Mouse (Mus musculus) adipose tissue, adult 10 weeks (tissue): ENCODE data around the gene Srp14. TPM values are rescaled to one million over a fixed set of nuclear protein-coding genes. Genes with fewer than 3 reads are reported as not detected.

Source experiments
- polyA plus RNA-seq: library from polyadenylated mRNA; stranded (reverse); fragments of 350-450 nt; fragmentation: Illumina TruSeq; extraction: RNeasy Lipid Tissue Mini Kit (QIAGEN cat#74804); gene quantifications from one replicate; pipeline ENCODE4 v1.2.3, GENCODE M21; 2014; ENCODE audit warnings: low read depth, low replicate concordance

Gene Srp14
- polyA plus RNA-seq, result 198 TPM

GRCm38 (mm10) chr2:118479550-118479909 lies at the start of gene Srp14:
TSS of gene Srp14 (minus strand) at chr2:118479711.

Other genes with a start within 250 kb of the Srp14 start
- gene Fsip1, start 222.7 kb downstream of the Srp14 start, polyA plus RNA-seq, result 2.4 TPM
- gene Gpr176, start 106.3 kb downstream of the Srp14 start, polyA plus RNA-seq, result 0.43 TPM
- 10.0 TPM for gene Eif2ak4, start 91.1 kb downstream of the Srp14 start, polyA plus RNA-seq
- 19.4 TPM for gene Bmf, start 70.0 kb upstream of the Srp14 start, polyA plus RNA-seq
- 2.7 TPM for gene Bub1b, start 118.5 kb upstream of the Srp14 start, polyA plus RNA-seq
- gene Pak6, start 183.6 kb upstream of the Srp14 start, polyA plus RNA-seq, result 1.5 TPM
- not detected for gene Ankrd63, start 224.3 kb upstream of the Srp14 start, polyA plus RNA-seq
- gene Plcb2, start 248.7 kb upstream of the Srp14 start, polyA plus RNA-seq, result 1.7 TPM